In the genomic region with DNA sequence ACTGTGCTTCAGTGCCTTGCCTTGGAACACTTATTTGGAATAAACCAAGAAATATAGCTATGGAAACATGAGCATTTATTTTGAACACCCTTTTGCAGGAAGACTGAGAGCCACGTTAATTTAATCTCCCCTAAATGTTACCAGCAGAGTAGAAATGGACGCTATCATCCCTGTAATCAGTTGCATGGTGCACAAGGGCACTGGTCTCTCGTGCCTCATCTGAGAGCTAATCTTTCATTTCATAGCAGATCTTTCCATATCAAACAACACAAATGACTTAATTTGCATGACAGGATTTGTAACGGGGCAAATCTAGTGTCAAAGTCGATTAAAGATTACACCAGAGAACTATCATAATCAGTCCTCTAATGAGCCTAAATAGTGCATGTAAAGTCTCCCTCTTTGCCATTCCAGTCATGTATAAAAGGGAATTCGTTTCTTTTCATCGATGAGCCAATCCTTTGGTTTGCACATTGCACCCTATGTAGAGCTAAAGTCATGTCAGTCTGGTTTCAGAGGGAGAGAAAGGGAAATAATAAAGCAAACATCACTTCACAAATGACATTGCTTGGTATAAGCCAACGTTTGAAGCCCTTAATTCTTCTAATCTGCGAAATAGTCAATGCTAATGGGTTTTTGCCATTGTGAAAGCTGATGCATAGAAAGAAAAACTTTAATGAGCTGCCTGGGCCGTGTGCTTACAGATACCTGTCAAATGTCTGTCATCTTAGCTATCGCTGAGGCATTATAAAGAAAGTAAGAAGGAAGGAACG, we compare ENCODE assay signal across 20 mouse cellular contexts.
"Had no signal": no experiment of that assay in that cellular context is flagged by ENCODE, and none has a peak within 500 bp of the region (broad histone marks: within the 10 kb centered on the region; RNA-seq: fewer than 3 reads in every experiment).

No protein-coding gene starts in this region.

- H3K4me3 ChIP-seq: kidney, embryonic 15.5 days; left cerebral cortex, adult 2 months; limb, embryonic 12.5 days; limb, embryonic 15.5 days; stomach, embryonic 15.5 days had no signal

- H3K9ac ChIP-seq: kidney, embryonic 15.5 days; limb, embryonic 12.5 days; limb, embryonic 15.5 days; liver, embryonic 14.5 days; liver, postnatal 0 days; lung, embryonic 14.5 days; stomach, embryonic 15.5 days had no signal

- H3K4me2 ChIP-seq: kidney, embryonic 15.5 days; limb, embryonic 12.5 days; limb, embryonic 15.5 days; liver, embryonic 11.5 days; lung, embryonic 14.5 days; stomach, embryonic 15.5 days had no signal

- ATAC-seq: liver, postnatal 0 days; lung, postnatal 0 days had no signal

- DNase-seq: kidney, adult 11 months; kidney, adult 8-10 months; kidney, postnatal 10 days; kidney, postnatal 36 days; layer of hippocampus, postnatal 36 days; left cerebral cortex, postnatal 4 days; liver, postnatal 0 days; lung, embryonic 14.5 days; right cerebral cortex, postnatal 25 days; spleen, adult 18-20 months; thymus, postnatal 25 days had no signal

- H3K4me1 ChIP-seq: kidney, embryonic 15.5 days; limb, embryonic 15.5 days; stomach, embryonic 15.5 days had no signal

- H3K27ac ChIP-seq: kidney, embryonic 15.5 days; left cerebral cortex, adult 2 months; limb, embryonic 12.5 days; limb, embryonic 15.5 days; liver, embryonic 14.5 days; macrophage; stomach, embryonic 15.5 days had no signal

- H3K36me3 ChIP-seq: kidney, embryonic 15.5 days; limb, embryonic 12.5 days; limb, embryonic 15.5 days; stomach, embryonic 15.5 days had no signal

- H3K27me3 ChIP-seq: limb, embryonic 12.5 days; limb, embryonic 15.5 days; stomach, embryonic 15.5 days had no signal

- H3K9me3 ChIP-seq: kidney, embryonic 15.5 days; limb, embryonic 12.5 days; limb, embryonic 15.5 days; stomach, embryonic 15.5 days had no signal
